Mouse (Mus musculus) effector memory CD4-positive, alpha-beta T cell, adult 5 months (primary cell): ENCODE data around the gene Vps37d. TPM values are rescaled to one million over a fixed set of nuclear protein-coding genes. Genes with fewer than 3 reads are reported as not detected.

Experiments used
- polyA plus RNA-seq: library from polyadenylated mRNA; unstranded; fragments of 100-300 nt; shearing (Covaris generic); gene quantifications from one replicate; pipeline ENCODE4 v1.2.1, GENCODE M21; 2017

Gene Vps37d
- polyA plus RNA-seq = not detected

GRCm38 (mm10) chr5:135077564-135078481 lies at the start of gene Vps37d:
TSS of gene Vps37d (minus strand) at chr5:135078266.

GRCm38 (mm10) chr5:135089653-135090052 lies 11.6 kb upstream of the Vps37d start, which contains the start of gene Mlxipl:
TSS of gene Mlxipl (plus strand) at chr5:135089890.

GRCm38 (mm10) chr5:135064909-135065446 lies 13.1 kb downstream of the Vps37d start, which contains the start of gene Bud23:
TSS of gene Bud23 (minus strand) at chr5:135064959.

GRCm38 (mm10) chr5:135063629-135064381 lies 14.3 kb downstream of the Vps37d start, which contains the start of gene Dnajc30:
TSS of gene Dnajc30 (plus strand) at chr5:135064202.

GRCm38 (mm10) chr5:135023344-135024173 lies 54.5 kb downstream of the Vps37d start, which contains the start of gene Stx1a:
TSS of gene Stx1a (plus strand) at chr5:135023482.

Other genes with a start within 250 kb of the Vps37d start
- gene Tmem270, start 171.5 kb downstream of the Vps37d start, polyA plus RNA-seq = not detected
- gene Cldn13, start 162.7 kb downstream of the Vps37d start, polyA plus RNA-seq = not detected
- 4.1 TPM for gene Mettl27, start 145.9 kb downstream of the Vps37d start, polyA plus RNA-seq
- gene Cldn4, start 131.3 kb downstream of the Vps37d start, polyA plus RNA-seq = not detected
- not detected for gene Cldn3, start 92.1 kb downstream of the Vps37d start, polyA plus RNA-seq
- 64.6 TPM for gene Abhd11, start 69.1 kb downstream of the Vps37d start, polyA plus RNA-seq
- 4.2 TPM for gene Stx1a, start 54.8 kb downstream of the Vps37d start, polyA plus RNA-seq
- gene Dnajc30, start 14.1 kb downstream of the Vps37d start, polyA plus RNA-seq = 9.6 TPM
- 86.6 TPM for gene Bud23, start 13.3 kb downstream of the Vps37d start, polyA plus RNA-seq
- not detected for gene Mlxipl, start 11.6 kb upstream of the Vps37d start, polyA plus RNA-seq
- 19.3 TPM for gene Tbl2, start 71.4 kb upstream of the Vps37d start, polyA plus RNA-seq
- gene Bcl7b, start 90.0 kb upstream of the Vps37d start, polyA plus RNA-seq = 121 TPM
- gene Baz1b, start 109.0 kb upstream of the Vps37d start, polyA plus RNA-seq = 44.1 TPM
- gene Fzd9, start 173.0 kb upstream of the Vps37d start, polyA plus RNA-seq = not detected